Mouse (Mus musculus) cerebellum, adult 11 months (tissue): Measurements from ENCODE around the gene Cpa1.

Experiments
- DNase-seq: peaks from one replicate; pipeline ENCODE4 v3.0.0; 2022

Cpa1 gene

GRCm38 (mm10) chr6:30638674-30639268, at the start of gene Cpa1:
Cpa1 (plus strand) TSS chr6:30639218.
- no peak for DNase-seq

DNA sequence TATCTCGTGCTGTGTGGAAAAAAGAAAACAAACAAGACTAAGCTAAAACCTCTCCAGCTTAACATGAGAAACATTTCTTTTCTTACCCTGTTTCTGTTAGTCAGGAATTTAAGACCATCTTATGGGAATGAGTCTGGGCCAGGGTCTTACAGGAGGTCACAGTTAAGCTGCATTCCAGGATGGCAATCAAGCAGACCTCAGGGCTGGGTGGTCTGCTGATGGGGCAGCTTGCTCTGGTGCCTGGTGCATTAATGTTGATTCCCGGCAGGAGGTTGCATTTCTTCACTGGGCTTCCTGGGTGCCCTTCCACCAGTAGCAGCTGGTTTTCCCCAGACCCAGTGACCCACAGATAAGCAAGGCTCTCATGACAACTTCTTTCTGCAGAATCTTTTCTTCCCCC, 49.2 kb upstream of the Cpa1 start:
- no peak for DNase-seq

DNA sequence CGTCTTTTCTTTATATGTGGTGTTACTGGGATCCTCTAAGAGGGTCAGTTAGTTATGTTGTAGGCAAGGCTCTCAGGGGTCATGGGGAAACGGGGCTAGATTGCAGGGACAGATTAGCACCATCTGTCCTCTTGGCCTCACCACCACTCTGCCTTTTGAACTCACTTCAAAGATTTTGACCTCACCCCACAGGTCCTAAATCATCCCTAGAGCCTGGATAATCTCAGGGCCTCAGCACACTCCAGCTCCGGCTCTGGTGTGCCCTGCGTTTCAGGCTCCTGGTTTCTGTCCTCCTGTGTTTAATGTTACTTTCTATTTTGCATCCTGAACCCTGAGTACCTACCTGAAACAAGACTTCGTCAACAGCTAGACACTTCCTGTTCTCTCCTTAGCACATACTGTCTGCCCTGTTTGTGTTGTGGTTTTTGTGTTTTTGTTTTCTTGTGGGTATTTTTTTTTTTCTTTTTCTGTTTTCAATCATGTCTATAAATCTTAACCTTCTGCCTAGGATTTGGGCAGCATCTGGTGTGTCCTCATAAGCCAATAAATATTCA, 47.1 kb upstream of the Cpa1 start:
- no peak for DNase-seq

DNA sequence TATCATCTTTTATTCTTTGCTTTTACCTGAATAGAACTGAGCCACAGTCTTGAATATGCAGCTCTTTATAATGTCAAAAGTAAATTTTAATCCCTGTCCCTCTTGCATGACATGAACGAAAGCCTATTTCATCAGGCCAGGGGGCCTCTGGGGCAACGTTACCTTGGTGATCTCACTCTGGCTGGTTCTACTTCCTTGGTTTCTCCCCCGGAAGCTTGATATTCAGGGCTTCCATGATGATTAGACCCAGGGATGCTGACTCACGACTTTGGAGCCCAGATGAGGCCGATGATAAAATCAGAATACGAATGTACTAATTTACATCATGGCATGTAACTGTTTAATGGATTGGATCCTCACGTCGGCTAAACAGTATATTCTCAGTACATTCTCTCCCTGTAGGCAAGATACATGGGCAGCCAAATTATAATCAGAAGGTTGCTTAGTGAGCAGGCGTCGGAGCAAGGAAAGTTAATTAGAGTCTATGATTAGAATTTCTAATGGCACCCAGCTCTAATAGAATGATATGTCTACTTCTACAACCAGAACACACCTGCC, 46.5 kb upstream of the Cpa1 start:
- no peak for DNase-seq

DNA sequence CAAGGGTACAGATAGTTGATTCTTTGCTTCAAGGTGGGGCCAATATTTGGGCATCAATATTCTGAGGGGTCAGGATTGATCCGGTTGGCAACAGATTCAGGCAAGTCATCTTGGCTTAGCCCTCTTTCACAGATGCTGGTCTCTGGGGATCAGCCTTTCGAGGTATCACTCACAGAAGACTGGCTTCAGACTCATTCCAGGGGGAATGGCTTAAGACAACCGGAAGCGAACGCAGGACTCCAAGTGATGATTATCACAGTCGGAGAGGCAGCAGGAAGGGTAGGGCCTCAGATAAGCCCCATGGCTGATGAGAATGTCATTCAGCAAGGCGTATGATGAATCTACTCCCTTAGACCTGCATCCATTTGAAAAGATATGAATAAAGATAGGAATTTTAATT, 44.7 kb upstream of the Cpa1 start:
- DNase-seq: no peak

DNA sequence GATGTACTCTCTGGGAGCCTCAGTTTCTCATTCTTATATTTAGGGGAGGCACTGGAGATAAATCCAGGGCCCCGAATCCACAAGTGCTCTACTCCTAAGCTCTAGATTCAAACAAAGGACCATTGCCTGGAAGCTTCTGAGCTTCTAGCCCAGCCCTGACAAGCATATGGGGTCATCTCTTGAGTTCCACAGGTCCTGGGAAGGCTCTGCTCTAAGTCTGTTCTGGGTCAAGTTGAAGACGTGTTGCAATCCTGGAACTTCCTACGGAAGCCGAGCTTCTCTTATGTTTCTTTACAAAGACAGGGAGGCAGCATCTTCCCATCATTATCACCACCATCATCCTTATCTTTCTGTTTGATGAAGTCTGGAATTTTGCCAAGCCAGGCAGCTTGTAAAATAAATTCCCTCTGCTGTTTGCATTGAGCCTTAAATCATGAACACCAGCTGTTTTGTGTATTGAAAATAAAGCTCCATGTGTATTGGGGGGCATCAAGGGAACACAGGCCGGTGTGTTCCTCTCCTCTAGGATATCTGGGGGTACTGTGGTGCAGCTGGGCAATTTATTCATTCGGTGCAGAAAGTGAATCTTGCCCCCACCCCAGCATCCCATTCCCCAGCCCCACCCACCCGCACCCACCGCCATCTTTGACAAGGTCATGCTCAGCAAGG, 42.7 kb upstream of the Cpa1 start:
- DNase-seq: no peak

DNA sequence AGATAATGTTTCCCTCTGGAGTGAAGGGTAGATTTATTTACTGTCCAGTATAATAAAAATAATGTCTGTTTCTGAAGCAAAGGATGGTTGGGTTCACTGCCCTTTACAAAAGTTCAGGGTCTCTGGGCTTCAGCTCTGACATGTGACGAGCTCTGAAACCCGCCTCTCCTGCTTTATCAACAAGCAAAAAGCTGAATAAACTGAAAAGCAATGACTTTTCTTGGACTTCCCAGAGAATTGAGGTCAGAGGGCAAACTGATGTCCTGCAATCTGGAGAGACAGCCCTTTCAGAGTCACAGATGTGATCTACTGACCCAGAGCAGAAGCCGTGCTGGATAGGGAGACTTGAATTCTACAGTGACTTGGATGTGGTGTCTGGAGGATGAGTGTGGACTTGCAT, 39.0 kb upstream of the Cpa1 start:
- no peak for DNase-seq

- DNase-seq: no peak
These were observed 38.0 kb upstream of the Cpa1 start for GRCm38 (mm10) chr6:30600995-30601394.

- no peak for DNase-seq
These were observed 34.6 kb upstream of the Cpa1 start for GRCm38 (mm10) chr6:30604342-30604867.

DNA sequence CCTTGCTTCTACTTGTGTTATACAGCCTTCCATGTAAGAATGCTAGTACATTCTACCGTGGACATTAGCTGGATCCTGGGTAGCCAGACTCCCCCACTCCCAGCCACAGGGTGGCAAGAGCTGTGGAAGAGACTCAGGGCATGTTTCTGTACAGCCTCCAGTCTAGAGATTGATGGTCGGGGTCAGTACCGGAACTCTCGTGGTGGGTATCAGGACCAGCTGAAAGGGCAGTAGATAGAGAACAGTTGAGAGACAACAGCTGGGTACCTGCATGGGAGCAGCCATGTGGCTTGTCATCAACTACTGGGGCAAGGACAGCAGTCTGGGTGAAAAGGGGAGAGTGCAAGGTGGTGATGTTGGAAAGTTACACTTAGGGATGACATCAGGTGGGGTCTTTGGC, 33.9 kb upstream of the Cpa1 start:
- no peak for DNase-seq

DNA sequence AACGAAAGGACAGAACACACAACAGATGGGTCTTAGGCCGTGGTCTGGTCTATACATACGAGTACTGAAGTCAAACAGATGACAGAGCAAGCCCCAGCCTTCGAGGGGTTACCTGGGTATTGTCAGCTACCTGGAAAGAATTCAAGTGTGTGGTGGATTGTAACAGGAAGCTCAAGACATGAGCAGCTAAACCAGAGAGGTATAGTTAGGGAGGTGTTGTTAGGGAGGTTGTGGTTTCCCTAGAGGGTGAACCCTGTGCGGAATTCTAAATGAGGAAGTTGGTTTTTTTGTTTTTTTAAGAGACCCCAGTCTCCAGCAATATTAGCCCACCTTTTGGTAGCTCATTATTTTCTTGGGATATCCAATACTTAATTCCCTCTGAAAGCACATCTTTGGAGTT, 33.3 kb upstream of the Cpa1 start:
- DNase-seq: no peak

DNA sequence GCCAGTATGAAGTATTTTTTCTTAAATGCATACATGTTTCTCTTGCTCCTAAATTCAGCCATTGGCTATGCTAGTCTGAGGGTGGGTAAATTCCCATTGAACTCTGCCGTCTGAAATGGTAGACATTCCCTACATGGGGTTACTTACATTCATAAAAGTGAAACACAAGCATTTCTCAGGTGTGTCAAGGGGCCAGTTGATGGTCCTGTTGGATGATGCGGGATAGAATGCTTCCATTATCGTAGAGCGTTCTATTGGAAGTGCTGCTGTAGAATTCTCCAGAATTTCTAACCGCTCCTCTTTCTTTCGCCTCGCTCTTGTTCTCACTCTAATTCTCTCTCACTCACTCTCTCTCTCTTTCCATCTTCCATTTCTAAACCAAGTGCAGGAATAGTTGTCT, 28.3 kb upstream of the Cpa1 start, which contains the start of gene Cpa5:
Cpa5 (plus strand) TSS at position 301 of the 400 bp plus-strand sequence.
- DNase-seq: no peak

DNA sequence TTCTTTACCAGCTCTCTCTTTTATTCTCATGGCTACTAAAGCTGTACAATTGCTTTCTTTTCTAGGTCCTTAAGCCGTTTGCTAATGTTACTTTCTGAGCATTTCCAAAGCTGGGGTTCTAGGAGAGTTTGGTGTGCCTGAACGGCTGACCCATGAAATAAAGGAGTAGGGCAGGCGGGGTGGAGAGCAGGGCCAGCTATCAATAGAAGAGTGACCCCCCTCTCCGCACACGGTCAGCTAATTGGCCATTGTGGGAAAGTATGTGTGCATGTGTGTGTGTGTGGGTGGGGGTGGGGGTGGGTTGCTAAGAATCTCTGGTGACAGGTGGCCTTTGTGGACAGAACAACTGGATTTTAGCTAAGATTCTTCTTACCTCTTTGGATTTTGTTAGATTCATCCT, 27.8 kb upstream of the Cpa1 start:
- DNase-seq: no peak

DNA sequence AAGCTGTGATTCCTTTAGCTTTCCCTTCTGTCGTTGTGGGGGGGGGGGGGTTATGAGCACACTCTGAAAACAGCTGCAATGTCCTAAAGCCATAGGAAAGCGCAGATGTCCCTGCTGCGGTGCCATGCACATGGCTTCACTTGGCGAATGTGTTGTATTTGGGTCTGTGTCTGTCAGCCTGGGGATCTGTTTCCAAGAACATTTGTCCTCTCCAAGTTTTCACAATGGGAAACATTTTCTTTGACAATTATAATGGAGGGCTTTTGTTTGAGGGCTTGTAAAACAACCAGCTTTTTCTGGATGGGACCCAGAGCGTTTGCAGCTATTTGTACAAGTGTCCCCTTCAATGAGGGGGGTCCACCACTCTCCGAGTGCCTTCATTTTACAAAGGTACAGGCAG, 24.8 kb upstream of the Cpa1 start:
- no peak for DNase-seq

DNA sequence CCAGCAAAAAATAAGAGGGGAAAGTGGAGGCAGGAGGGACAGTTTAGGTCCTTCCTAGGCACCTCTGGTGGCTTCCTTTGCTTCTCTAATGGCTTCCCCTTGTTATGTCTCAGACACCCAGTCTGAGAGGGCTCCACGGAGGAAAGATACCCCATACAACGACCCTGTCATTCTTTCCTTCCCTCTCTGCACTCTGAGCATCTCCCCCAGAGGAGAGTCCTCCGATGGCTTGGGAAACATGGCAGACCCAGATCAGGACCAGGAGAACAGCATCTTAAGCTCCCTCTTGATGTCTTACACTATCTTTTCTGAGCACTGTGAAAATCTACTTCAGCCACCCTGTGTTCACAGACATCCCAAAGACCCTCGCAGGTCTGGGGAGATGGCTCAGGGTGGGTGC, 23.3 kb upstream of the Cpa1 start:
- DNase-seq: no peak

DNA sequence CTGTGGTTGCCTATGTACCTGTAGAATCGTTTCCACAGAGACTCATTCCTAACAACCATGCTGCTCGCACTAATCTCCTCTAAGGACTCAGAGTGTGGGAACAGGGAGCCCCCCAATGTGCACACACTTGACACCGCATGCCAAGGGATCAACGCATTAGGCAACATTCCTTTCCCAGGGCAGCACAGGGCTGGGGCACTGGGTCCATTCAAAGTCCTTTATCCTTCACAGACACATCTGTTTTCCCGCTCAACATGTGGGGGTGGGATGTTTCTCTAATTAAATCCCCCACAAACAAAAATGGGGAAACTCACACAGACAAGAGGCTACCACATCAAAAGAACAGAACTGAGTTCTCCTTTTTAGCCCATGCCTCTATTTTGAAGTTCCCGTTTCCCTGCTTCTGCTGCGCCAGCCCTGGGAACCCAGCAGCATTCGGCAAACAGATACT, 22.5 kb upstream of the Cpa1 start:
- no peak for DNase-seq

- no peak for DNase-seq
These were observed 21.7 kb upstream of the Cpa1 start for GRCm38 (mm10) chr6:30617020-30617958.

GRCm38 (mm10) chr6:30617959-30618590, 20.9 kb upstream of the Cpa1 start:
- no peak for DNase-seq

- no peak for DNase-seq
These were observed 20.3 kb upstream of the Cpa1 start for GRCm38 (mm10) chr6:30618735-30619134.

DNA sequence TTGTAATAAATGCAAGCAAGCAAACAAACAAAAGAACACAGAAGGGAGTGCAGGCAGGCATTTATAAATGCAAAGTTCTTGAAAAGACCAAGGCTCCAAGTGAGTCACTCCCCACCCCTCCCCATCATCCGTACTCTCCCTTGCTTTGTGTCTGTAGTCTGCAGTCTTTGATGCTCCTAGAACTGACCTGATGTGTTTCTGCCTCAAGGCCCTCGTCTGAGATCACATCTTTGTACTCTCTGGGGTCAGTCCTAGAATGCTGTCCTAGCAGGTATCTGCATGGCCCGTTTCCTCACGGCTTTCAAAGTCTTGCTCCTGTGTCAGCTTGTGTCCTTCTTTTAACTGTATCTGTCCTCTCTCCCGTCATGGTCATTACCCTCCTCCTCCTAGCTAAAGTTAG, 19.4 kb upstream of the Cpa1 start:
- no peak for DNase-seq

DNA sequence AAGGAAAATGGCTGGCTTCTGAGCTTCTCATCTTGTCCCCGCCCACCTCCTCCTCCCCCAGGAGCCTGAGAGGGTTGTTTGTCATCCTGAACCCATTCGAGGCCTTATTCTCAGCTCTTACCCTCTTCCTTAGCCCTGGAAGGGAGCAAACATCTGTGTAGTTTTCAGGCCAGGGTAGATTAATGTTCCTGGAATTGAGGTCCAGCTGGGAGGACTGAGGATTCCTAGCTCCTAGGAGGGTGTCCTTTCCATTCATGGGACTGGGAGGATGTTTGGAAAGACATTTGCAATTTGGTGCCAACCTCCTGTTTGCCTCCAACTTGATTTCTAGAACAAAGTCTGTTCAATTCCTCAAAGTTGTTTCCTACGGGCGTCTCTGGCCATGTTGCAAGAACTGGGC, 18.4 kb upstream of the Cpa1 start:
- DNase-seq: no peak

DNA sequence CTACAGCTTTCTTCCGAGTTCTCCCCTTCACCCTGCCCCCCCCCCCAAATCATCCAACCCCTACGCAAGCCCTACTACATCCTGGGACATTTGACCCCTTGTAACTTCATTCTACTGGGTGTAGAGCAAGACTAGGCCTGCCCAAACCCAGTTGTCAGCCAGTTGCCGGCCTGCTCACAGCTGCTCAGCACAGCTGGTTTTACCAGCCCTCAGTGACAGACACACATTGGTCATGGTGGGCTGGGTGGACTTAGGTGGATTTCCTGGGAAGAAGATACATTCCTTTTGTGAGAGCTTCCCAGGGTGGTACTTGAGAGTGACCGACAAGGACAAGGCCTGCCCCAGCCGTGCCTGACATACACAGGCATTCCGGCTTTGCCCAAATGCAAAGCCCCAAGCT, 18.0 kb upstream of the Cpa1 start:
- DNase-seq: no peak
